24 mouse cellular contexts compared by ENCODE assay signal in the genomic region with DNA sequence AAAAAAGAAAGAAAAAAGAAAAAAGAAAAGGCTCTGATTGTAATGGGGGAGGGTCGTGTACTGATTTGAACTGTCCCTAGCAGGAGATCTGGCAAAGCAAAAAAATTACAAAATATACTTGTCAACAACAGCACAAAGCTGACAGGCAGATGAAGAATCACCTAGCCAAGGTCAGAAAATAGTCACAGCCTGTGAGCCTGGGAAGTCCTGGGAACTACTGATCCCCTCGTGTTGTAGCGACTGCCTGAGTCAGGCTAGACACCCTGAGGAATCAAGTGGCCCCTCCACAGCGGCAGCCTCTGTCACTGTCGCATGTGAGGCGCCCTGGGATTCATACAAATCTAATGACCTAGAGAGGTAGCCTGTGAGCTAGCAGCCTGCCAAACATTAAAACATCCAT. TPM values are rescaled to one million over a fixed set of nuclear protein-coding genes. Genes with fewer than 3 reads are reported as not detected.
DNase-seq lines count a peak whose midpoint lies in the region; ATAC-seq and TF ChIP-seq lines count a peak whose summit lies in the region.
"Had no signal": no experiment of that assay in that cellular context is flagged by ENCODE, and none has a peak within 500 bp of the region (broad histone marks: within the 10 kb centered on the region; RNA-seq: fewer than 3 reads in every experiment).

No protein-coding gene starts in this region.

- H3K9me3 ChIP-seq in kidney, embryonic 15.5 days (replicated peaks) = no peaks in the 10 kb centered on the region
- H3K9me3 ChIP-seq: embryonic facial prominence, embryonic 12.5 days; embryonic facial prominence, embryonic 15.5 days; heart, embryonic 15.5 days; hindbrain, embryonic 13.5 days had no signal

- no peak for TF ChIP-seq POLR2A in olfactory bulb, adult 2 months (IDR thresholded peaks at IDR 0.05; ENCODE audit: insufficient read depth, low read depth, low read length)
- TF ChIP-seq POLR2A in lung, adult 2 months (IDR thresholded peaks at IDR 0.05; ENCODE audit: borderline replicate concordance, extremely low read depth, low read depth, low read length) = no peak
- no peak for TF ChIP-seq POLR2A in cerebellum, adult 2 months (IDR thresholded peaks at IDR 0.05; ENCODE audit: borderline replicate concordance, insufficient read depth, low read length)

- no peak for ATAC-seq in kidney, embryonic 15.5 days (replicated peaks; ENCODE audit: low FRiP score)
- ATAC-seq: activated CD4-positive, CD25-positive, alpha-beta regulatory T cell, adult 4 months; forebrain, embryonic 14.5 days; hindbrain, embryonic 16.5 days had no signal

- H3K4me2 ChIP-seq in kidney, embryonic 15.5 days = no peak overlapping the region
- H3K4me2 ChIP-seq: embryonic facial prominence, embryonic 12.5 days; embryonic facial prominence, embryonic 15.5 days; heart, embryonic 12.5 days; heart, embryonic 15.5 days; hindbrain, embryonic 13.5 days had no signal

- DNase-seq in adrenal gland, adult (ENCODE audit: inconsistent age in 2 of 2, low spot score in 1 of 2) = peak; percentile 67 to 82
- DNase-seq in adrenal gland, postnatal 4 days (ENCODE audit: low spot score in 2 of 2) = no peak
- DNase-seq in kidney, postnatal 4 days = no peak
- peak; percentile 62 for DNase-seq in adrenal gland, postnatal 14 days
- no peak for DNase-seq in lung, adult 2 months
- no peak for DNase-seq in cerebellum, adult 2 months
- DNase-seq: cerebellum, adult 11-12 months; cerebellum, adult 9-10 months; cerebellum, postnatal 14 days; gastrocnemius, postnatal 25 days; heart, adult 18-20 months; heart, postnatal 10 days; heart, postnatal 36 days had no signal

- H3K27me3 ChIP-seq in kidney, embryonic 15.5 days = no peaks in the 10 kb centered on the region
- H3K27me3 ChIP-seq in cerebellum, adult 2 months (ENCODE audit: control insufficient read depth, insufficient read depth, low read length) = no peaks in the 10 kb centered on the region
- H3K27me3 ChIP-seq: embryonic facial prominence, embryonic 12.5 days; embryonic facial prominence, embryonic 15.5 days; heart, embryonic 12.5 days; heart, embryonic 15.5 days had no signal

- TF ChIP-seq CTCF in olfactory bulb, adult 2 months (IDR thresholded peaks at IDR 0.05; ENCODE audit: insufficient read depth, low read depth, low read length) = no peak
- TF ChIP-seq CTCF in lung, adult 2 months (IDR thresholded peaks at IDR 0.05; ENCODE audit: insufficient read depth, low read length) = no peak
- TF ChIP-seq CTCF in cerebellum, adult 2 months (IDR thresholded peaks at IDR 0.05; ENCODE audit: borderline replicate concordance, insufficient read depth, low read depth, low read length) = no peak

- 0 out of 2 replicates have a peak overlapping the region, but pooled peaks have one; percentile 18 for H3K27ac ChIP-seq in kidney, embryonic 15.5 days
- H3K27ac ChIP-seq in olfactory bulb, adult 2 months (ENCODE audit: insufficient read depth, low read depth, low read length) = peak overlapping the region; percentile 74
- H3K27ac ChIP-seq in cerebellum, adult 2 months (ENCODE audit: insufficient read depth, low read length) = no peak overlapping the region
- H3K27ac ChIP-seq: embryonic facial prominence, embryonic 12.5 days; embryonic facial prominence, embryonic 15.5 days; heart, embryonic 15.5 days; hindbrain, embryonic 10.5 days; hindbrain, embryonic 13.5 days had no signal

- no peak overlapping the region for H3K4me3 ChIP-seq in kidney, embryonic 15.5 days (replicated peaks)
- no peak overlapping the region for H3K4me3 ChIP-seq in olfactory bulb, adult 2 months (ENCODE audit: insufficient read depth, low read depth, low read length)
- H3K4me3 ChIP-seq in lung, adult 2 months (replicated peaks; ENCODE audit: extremely low read depth, low read depth, low read length) = no peak overlapping the region
- H3K4me3 ChIP-seq in cerebellum, adult 2 months (replicated peaks; ENCODE audit: insufficient read depth, low read depth, low read length) = no peak overlapping the region
- H3K4me3 ChIP-seq: embryonic facial prominence, embryonic 12.5 days; embryonic facial prominence, embryonic 15.5 days; heart, embryonic 12.5 days; heart, embryonic 15.5 days; hindbrain, embryonic 10.5 days; hindbrain, embryonic 13.5 days had no signal

- peaks cover 22% of the 10 kb centered on the region for H3K4me1 ChIP-seq in kidney, embryonic 15.5 days
- H3K4me1 ChIP-seq in olfactory bulb, adult 2 months (ENCODE audit: control insufficient read depth, insufficient read depth, low read length) = peaks cover 21% of the 10 kb centered on the region
- no peaks in the 10 kb centered on the region for H3K4me1 ChIP-seq in lung, adult 2 months (ENCODE audit: control insufficient read depth, insufficient read depth, low read length)
- peaks cover 8% of the 10 kb centered on the region; the same call in 1 of the 2 replicates for H3K4me1 ChIP-seq in cerebellum, adult 2 months (ENCODE audit: control insufficient read depth, insufficient read depth, low read length)

- 77% methylated on average over 6 of the region's 6 CpGs for WGBS in kidney, embryonic 15.5 days
- 68% methylated on average over 6 of the region's 6 CpGs for WGBS in olfactory bulb, adult 2 months
- 71% methylated on average over 6 of the region's 6 CpGs for WGBS in lung, adult 2 months
- 76% methylated on average over 6 of the region's 6 CpGs for WGBS in cerebellum, adult 2 months

- H3K36me3 ChIP-seq in kidney, embryonic 15.5 days = no peaks in the 10 kb centered on the region
- H3K36me3 ChIP-seq: embryonic facial prominence, embryonic 12.5 days; embryonic facial prominence, embryonic 15.5 days; heart, embryonic 12.5 days; heart, embryonic 15.5 days; hindbrain, embryonic 10.5 days; hindbrain, embryonic 13.5 days had no signal

- no peak overlapping the region for H3K9ac ChIP-seq in kidney, embryonic 15.5 days
- H3K9ac ChIP-seq: embryonic facial prominence, embryonic 12.5 days; embryonic facial prominence, embryonic 15.5 days; heart, embryonic 12.5 days; heart, embryonic 15.5 days; hindbrain, embryonic 13.5 days had no signal

RNA-seq across cellular contexts. Expression of a gene that starts 25.8 kb away (rescaled TPM):
- 10 to 100 TPM; 22.0 to 30.9 TPM for total RNA-seq in adrenal gland, postnatal 4 days (2021)
- polyA plus RNA-seq in kidney, embryonic 15.5 days (2015; fragmentation: Nextera tagmentation; extraction: Ambion mirVana) = 19.6 and 20.3 TPM in 2 replicates
- 9.5 and 20.0 TPM in 2 replicates for total RNA-seq in adrenal gland, postnatal 14 days (2021)
- 104 TPM in 1 of 2 replicates, not detected in the other for polyA plus RNA-seq in olfactory bulb, adult 2 months (2012; ENCODE audit: insufficient read depth, insufficient read length, low replicate concordance, missing spikeins)
- polyA plus RNA-seq in lung, adult 2 months (2012; rRNA removed) = 15.0 and 23.3 TPM in 2 replicates
- 111 and 116 TPM in 2 replicates for polyA plus RNA-seq in cerebellum, adult 2 months (2012; rRNA removed)

RNA-seq across cellular contexts. Expression of a gene that starts 27.1 kb away (rescaled TPM):
- total RNA-seq in adrenal gland, postnatal 4 days (2021) = 10 to 100 TPM; 22.9 to 25.0 TPM
- polyA plus RNA-seq in kidney, embryonic 15.5 days (2015; fragmentation: Nextera tagmentation; extraction: Ambion mirVana) = 40.2 and 42.8 TPM in 2 replicates
- 51.7 and 63.2 TPM in 2 replicates for total RNA-seq in adrenal gland, postnatal 14 days (2021)
- not detected in 2 replicates for polyA plus RNA-seq in olfactory bulb, adult 2 months (2012; ENCODE audit: insufficient read depth, insufficient read length, low replicate concordance, missing spikeins)
- 43.5 and 60.1 TPM in 2 replicates for polyA plus RNA-seq in lung, adult 2 months (2012; rRNA removed)
- 50.3 and 57.4 TPM in 2 replicates for polyA plus RNA-seq in cerebellum, adult 2 months (2012; rRNA removed)

Comparison
In these comparisons a context has a peak if more than half of its experiments do, and no peak if none do; other contexts are left out.
1. DNase-seq: peak in adrenal gland, adult (2 of 2) and adrenal gland, postnatal 14 days (single experiment); none in adrenal gland, postnatal 4 days (0 of 2), kidney, postnatal 4 days (0 of 2), lung, adult 2 months (single experiment) and cerebellum, adult 2 months (0 of 2).
2. RNA of a gene that starts 27.1 kb away (polyA plus RNA-seq): 50.3 to 57.4 TPM in cerebellum, adult 2 months, 43.5 to 60.1 TPM in lung, adult 2 months and 40.2 to 42.8 TPM in kidney, embryonic 15.5 days; not detected in olfactory bulb, adult 2 months; every median in the first group is over 10 times any median in the second.